Mouse (Mus musculus) kidney, adult 2 months (tissue): ENCODE measurements around the gene Oscp1.

Experiments used
- CTCF ChIP-seq: fragments of 200-500 bp; conservative IDR thresholded peaks from 2 replicates; pipeline ENCODE4 v1.5.1; 2011; ENCODE audit warnings: low read depth, mild to moderate bottlenecking, control low read depth, low read length, moderate library complexity, mixed read lengths; ENCODE audit not compliant: insufficient read depth, insufficient read length
- POLR2A ChIP-seq: fragments of 200-500 bp; IDR thresholded peaks from one replicate; pipeline ENCODE4 v1.6.1; 2011; ENCODE audit warnings: low read depth, low read length, control low read depth

DNA sequence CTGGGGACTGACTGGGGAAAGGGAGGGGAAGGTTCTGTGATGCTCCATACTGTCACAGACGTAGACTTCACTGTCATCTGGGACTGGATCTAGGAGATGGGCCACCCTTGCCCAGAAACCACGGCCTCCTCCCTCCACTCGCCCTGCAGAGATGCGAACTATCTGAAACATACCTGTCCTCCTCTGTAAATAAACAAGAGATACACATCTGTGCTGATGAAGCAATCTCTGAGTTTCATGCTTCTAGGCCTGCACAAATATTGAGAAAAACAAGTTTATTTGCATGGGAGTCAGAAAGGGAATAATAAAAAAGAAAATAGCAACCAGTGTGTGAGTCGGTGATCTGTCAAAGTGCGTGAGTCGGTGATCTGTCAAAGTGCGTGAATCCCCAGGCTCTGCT, 33.5 kb downstream of the Oscp1 start:
- TF ChIP-seq CTCF (no peak), POLR2A (no peak)
